Mouse (Mus musculus): ENCODE measurements around the gene Abcc2.

The Abcc2 gene

DNA sequence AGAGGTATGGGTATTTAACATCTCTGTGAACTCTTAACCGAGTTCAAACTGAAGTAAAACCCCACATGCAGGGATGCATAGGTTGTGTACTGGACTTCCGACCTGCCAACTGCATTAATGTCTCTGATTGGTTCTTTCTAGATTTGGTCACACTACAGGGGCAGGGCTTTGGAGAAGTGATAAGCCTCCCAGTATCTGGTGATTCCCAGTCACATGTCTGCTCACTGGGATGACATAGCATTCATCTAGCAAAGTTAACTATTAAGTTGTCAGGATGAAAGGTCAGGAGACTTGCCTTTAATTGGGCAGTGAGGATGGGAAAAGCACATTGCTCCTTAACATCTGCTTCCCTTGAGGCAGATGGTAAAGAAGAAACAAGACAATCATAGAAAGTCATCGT is at the start of gene Abcc2:
Gene Abcc2, plus strand, starts transcription at position 213 of the 400 bp plus-strand sequence.
- peak; percentile 57 to 66 for DNase-seq

DNA sequence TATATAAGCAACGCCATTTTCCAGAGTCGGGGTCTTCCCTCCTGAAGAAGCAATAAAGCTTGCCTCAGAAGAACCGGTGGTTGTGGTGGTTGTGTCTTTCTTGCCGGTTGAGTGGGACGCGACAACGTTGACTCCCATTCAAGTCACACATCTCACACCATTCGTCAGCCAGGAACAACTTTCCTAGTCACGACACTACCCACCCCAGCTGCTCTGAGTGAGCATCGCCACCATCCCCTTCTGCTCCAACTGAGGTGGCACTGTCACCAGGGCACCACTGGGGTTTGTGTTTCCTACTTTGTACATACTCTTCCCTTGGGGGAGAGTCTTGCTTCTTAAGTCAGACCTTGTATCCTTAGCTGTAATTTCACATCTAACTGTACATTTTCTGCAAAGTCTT is 43.6 kb upstream of the Abcc2 start:
- DNase-seq: no peak

DNA sequence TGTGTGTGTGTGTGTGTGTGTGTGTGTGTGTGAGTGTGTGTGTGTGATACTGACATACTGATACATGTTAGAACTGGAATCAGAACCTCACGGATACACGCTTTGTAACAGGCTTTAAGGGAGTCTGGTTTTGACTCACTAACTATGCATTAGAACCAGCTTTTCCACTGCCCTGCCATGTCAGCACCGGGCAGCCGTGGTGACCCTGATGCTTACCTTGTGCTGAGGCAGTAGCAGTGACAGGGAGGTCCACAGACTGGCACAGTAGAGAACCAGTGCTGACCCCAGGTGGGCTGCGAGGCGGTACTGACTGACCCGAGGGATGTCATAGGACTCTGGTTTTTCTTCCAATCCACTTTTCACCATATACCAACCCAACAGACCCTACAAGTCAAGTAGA is 38.6 kb upstream of the Abcc2 start:
- no peak for DNase-seq

DNA sequence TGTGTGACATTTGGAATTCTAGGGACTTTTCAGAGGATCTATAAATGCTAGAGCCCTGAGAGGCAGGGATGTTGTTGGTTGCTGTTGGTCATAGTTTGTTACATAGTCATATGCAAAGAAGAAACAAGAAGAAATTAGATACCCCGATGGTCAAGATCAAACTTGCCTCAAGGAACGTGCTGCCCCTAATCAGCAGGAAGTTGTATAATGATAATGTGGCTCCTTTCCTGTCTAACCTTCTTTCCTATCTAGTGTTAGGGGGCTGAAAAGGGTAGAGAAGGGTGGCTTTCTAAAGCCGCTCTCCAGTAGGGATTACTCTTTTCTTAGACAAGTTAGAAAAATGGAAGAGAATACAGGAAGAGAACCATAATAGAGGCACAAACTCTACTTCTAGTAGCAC is 36.3 kb upstream of the Abcc2 start:
- DNase-seq: no peak

DNA sequence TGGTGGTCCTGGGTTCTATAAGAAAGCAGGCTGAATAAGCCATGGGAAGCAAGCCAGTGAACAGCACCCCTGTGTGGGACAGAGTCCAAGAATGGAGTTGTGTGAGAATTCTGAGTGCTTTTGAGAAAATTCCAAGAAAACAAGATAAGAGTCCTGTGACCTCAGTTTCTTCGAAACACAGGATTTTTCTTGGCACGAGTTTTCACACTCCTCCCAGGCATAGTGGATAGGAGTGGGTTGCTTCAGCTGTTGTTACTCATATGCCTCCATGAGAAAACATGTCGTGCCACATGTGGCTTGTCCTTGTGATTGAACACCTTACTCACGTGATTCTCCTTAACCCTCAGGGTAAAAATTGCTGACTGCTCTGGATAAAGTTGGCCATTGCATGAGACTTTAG is 34.1 kb upstream of the Abcc2 start:
- DNase-seq: no peak

DNA sequence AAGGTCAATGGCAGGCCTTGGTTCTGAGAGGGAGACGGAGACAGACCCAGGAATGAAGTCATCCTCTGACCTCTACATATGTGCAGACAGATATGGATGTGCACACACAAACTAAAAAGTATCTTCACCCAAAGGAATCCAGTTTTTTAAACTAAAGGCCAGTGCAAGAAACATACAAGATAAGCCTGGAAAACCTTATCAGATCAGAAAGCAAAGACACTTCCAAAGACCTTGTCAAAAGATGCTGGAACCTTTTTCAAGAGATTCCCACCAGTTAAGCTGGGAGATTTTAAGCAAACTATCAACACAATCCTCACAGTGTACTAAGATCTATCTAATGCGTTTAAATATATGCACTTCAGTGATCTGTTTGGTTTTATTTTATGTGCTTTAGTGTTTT is 32.0 kb upstream of the Abcc2 start:
- no peak for DNase-seq

GRCm38 (mm10) chr19:43752489-43753225 is 29.3 kb upstream of the Abcc2 start, which contains the start of the genes Cutc and Cox15:
Cutc (plus strand) TSS chr19:43752996.
Cox15 (minus strand) TSS chr19:43753000.
- DNase-seq: peak; percentile 98 to 99

DNA sequence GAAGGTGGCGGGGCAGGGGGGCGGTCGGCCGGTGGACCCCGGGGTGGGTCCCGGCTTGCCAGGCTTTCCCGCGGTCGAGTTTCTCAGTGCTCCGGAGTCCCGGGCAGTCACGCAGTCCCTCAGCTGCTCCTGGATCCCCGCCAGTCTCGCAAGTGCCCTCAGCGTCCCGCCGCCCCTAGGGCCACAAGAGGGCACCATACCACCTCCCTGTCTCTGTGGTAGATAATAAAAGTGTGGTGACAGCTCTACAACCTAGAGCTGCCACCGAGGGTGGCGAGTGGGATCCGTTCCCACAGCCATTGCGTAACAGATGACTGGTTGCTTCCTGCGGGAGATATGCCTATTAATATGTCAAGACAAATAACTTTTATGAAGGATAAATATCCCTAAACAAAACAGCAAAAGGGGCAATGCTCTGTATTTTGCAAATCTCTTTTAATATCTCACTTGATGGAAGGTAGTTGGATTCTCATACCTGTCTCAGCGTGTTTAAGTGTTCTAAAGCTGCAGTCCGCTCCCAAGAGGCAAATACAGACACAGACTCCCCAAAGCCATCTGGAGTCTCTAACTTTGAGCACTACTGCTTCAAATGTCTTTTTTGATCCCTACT is 28.7 kb upstream of the Abcc2 start:
- peak; percentile 93 to 94 for DNase-seq

DNA sequence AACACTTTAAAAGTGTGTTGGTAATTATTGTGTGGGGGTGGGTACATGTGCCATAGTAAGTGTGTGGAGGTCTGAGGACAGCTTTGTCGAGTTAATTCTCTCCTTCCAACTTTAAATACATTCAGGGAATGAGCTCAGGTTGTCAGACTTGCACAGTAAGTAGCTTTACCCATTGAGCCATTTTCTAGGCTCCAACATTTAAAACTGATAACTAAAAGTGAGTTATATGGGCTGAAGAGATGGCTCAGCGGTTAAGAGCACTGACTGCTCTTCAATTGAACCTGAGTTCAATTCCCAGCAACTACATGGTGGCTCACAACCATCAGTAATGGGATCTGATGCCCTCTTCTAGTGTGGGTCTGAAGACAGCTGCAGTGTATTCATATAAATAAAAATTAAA is 27.8 kb upstream of the Abcc2 start:
- DNase-seq: no peak

GRCm38 (mm10) chr19:43754872-43755271 is 27.1 kb upstream of the Abcc2 start:
- DNase-seq: no peak

DNA sequence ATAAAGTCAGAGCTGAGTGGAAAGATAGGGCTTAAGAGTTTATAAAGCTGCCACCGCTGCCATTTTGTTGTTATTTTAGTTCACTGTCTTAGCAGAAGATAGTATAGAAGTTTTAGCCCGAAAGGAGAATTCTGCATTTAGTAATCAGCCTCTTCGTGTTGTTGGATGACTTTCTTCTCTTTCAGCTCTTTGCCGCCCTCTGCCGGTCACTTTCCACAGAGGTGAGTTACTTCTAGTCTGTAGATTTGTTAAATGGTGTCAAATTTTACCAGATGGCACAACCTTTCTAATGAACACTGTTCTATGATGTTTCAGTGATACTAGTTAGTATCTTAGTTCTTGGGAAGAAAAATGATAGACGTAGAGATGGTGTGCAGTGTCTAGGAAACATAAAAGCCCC is 21.5 kb upstream of the Abcc2 start:
- DNase-seq: peak; percentile 74 to 93

DNA sequence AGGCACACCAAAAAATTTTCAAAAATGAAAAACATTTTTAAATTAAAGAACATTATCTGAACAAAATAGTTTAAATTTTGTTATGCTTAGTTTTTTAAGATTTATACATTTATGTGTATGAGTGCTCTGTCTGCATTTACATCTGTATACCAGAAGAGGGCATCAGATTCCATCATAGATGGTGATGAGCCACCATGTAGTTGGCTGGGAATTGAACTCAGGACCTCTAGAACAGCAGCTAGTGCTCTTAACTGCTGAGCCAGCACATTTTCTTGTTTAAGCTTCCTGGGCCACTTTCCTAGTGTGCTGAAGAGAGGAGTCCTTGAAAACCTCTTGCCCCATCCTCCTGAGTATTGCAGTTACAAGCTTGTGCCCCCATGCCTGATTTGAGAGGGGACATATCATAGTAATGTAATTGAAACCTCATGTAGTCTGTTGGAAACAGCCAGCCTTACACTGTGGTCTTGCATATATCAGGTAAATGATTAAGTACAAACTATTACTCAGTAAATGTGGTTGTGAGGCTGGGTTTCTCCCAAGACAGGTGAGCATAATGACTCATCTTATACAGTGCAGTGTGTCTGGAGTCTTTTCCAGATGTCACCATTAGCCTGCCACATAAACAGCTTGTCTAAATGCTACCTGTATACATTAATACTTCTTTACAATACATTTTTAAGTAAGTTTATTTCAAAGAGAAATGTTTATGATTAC is 20.3 kb upstream of the Abcc2 start:
- no peak for DNase-seq

DNA sequence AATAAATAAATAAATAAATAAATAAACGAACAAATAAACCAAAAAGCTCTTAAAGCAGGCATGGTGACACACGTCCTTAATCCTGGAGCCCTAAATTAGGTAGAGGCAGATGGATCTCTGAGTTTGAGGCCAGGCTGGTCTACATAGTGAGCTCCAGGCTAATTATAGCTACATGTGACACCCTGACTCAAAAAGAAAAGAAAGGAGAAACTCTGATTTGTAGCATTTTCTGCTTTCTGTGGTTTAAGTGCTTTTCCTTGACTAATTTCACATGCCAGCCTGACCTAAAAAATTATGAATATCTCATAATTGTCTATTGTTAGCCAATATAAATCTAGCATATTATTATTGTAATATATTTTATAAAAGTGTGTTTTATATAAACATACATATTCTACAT is 19.6 kb upstream of the Abcc2 start:
- DNase-seq: no peak

DNA sequence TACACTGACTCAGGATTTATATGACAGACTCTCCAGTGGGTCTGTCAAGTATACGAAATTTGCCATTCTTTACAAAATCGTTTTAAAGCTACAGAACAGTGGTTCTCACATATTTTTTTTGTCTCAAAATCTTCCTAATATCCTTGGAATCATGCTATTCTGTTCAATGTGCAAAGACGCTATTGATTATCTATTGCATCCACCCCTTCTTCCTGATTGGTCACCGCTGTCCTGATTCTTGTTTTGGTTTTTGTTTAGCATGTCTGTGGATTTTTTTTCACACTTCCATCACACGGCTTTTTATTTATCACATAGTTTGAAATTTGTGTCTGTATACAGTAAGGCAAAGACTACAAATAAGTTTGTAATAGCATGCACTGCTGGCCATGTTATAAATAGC is 15.5 kb upstream of the Abcc2 start:
- DNase-seq: no peak

GRCm38 (mm10) chr19:43767549-43768322 is 14.3 kb upstream of the Abcc2 start:
- peak; percentile 49 to 70 for DNase-seq

DNA sequence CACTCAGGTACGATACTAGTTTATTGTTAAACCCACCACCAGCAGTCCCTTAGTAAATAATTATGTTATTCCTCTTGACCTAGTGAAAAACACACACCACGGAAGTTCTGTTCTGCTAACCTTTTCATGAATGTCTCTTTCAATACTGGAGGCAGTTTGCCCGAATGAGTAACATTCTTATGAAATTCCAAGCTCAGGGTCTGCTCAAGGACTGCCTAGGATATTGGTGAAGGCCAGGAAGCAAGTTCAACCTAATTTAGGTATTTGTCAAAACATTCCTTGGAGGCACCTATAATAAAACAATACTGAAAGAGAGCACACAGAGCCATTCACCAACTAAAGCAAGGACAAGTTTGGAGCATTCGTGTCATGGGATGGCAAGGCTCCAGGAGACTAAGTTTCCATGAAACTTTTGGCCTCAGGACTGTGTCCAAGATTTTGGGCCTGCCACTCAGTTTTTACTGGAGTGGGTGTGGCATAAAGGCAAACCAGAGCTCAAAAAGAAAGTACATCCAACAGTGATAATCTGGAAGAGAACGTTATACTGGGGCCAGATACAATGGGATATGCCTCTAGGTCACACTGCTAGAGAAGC is 12.5 kb upstream of the Abcc2 start:
- DNase-seq: peak; percentile 40 to 46

GRCm38 (mm10) chr19:43770584-43770983 is 11.4 kb upstream of the Abcc2 start:
- no peak for DNase-seq

DNA sequence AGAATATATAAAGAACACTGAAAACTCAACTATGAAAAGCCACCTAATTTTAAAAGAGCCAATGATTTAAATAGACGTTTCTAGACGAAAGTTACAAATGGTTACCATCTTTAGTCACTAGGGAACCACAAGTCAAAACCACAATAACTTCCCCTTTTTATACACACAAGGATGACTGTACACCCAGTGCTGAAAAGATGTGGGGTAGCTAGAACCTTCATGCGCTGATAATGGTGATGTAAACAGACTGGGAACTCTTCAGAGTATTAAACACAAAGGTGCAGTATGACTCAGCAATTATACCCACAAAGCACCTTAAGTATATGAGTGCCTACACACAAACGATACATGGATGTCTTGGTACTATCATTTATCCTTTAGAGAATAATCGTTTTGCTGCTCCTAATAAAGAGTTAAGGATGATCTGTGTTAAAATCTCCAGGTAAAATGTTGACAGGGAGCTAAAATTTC is 10.5 kb upstream of the Abcc2 start:
- no peak for DNase-seq

DNA sequence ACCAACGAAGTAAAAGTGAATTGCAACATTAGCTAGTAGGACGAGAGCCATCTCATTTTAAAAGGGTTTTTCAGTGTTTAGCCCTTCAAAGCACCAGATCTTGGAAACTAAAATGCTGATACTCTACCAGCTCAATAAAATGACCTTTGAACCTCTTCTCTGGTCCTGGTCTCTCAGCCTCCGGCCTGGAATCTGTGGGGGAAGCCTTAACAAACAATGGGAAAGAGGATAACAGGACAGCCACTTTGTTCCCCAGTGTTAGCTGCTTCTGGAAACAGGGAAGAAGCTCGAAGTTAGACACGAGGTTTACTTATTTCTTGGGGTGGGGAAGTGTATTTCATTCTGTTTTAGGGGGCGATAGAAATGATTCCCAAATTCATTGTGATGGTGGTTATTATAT is 9.7 kb upstream of the Abcc2 start:
- no peak for DNase-seq

DNA sequence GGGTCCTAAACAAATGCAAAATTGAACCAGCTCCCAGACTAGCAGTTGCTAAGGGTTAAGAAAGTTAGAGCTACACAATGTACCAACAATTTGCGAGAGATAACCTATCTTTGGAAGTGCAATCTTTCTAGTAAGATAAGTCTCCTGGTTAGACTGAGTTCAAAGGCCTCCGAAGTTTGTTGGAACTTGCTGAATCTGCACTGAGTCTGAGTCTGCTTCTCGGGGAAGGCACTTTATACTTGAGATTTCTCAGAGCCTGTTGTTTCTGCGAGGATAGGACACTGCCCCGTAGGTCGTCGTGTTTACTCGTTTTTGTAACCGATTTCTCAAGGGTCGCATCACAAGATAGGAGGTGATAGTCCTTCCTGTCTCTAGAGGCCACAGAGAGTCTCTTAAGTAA is 6.6 kb upstream of the Abcc2 start:
- DNase-seq: peak in 1 of 2 experiments; percentile 23

- DNase-seq: no peak
These were observed 5.4 kb upstream of the Abcc2 start for GRCm38 (mm10) chr19:43776561-43776960.

DNA sequence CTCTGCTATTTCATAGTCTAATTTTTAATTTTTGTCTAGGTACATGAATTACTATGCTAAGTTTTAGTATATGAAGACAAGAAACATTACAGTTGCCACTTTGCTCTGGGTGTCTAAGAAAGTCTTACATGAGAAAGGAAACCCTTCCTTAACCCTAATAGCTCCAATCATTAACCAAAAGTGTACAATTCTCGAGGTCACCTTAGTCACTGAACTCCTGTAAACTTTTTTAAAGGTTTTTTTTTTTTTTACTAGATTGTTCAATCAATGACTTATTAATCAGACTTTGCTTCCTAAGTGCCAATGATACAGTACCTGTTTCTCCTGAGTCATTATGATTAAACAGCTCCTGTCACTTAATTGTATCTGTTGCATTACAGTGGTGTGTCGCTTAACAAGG is 4.7 kb upstream of the Abcc2 start:
- no peak for DNase-seq

DNA sequence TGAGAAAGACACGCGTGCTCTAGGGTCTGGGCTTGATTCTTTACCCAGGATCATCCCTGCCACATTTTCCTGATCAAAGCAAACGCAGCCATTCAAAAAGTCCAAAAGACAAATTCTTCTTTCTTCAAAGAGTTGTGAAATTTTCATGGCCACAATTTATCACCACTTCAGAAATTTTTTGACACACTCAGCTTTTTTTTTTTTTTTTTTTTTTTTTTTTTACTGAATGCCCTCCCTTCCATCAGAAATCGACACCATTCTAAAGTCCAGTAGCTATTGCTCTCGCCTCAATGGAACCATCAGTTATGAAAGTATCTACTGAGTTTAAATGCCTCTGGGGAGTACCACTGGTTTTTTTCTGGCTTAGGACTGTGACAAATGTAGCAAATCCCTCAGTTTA is 1.6 kb upstream of the Abcc2 start:
- DNase-seq: no peak
